Mouse (Mus musculus): ENCODE data around the gene Rpgrip1l. TPM values are rescaled to one million over a fixed set of nuclear protein-coding genes. Genes with fewer than 3 reads are reported as not detected.

The Rpgrip1l gene
- 10 to 100 TPM; 23.2 to 29.2 TPM for total RNA-seq (2021)
- long read RNA-seq, experiment 1, partial matches to known transcripts: 3 of 4 reads
- long read RNA-seq, experiment 1, other reads (novel, unspliced or antisense): 1 of 4 reads
- long read RNA-seq, experiment 2, partial matches to known transcripts: 1 of 3 reads
- long read RNA-seq, experiment 2, other reads (novel, unspliced or antisense): 2 of 3 reads

DNA sequence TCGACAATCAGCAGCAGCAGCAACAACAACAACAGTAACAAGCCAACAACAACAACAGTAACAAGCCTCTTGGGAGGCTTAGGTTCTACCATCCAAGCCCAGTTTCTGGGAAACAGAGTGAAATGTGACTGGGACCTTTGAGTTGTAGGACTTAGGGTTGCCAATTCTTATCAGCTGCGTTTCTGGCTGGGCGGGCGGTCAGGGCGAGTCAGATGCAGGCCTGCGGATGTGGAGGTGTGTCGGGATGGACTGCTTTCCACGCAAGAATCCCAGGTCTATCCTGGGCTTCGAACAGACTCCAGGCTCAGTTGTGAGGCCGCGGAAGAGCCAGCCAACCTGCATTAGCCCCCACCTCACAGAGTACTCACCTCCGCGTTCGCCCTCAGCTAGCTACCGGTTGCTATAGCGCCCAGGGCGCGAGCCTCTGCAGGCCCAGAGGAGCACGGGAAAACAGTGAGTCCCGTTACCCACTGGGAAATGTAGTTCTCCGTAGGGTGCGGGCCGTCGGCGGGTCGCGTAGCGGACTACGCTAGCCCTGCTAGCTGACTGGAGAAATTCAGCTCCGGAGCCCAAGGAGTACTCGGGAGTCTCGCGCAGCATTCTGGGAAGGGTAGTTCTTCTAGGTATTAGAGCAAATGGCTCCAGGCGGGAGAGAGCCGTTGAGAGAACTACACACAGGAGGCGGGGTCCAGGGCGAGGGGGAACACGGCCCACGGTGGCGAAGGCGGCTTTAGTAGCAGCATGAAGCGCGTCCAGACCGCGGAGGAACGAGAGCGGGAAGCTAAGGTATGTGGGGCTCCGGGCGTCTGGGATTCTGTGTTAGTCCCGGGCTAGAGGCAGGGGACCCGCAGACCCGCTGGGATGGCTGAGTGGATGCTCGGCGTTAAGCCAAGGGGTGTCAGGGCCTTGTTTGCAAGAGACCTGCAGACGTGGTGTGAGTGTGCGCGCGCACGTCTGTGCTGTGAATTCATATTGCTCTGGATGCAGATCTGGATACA is at the start of gene Rpgrip1l, which contains the start of gene Fto:
TSS of gene Rpgrip1l (minus strand) at position 428 of the 998 bp plus-strand sequence.
TSS of gene Fto (plus strand) at position 691 of the 998 bp plus-strand sequence.
- peak; percentile 97 to 99 for DNase-seq (ENCODE audit: low spot score in 2 of 2)

DNA sequence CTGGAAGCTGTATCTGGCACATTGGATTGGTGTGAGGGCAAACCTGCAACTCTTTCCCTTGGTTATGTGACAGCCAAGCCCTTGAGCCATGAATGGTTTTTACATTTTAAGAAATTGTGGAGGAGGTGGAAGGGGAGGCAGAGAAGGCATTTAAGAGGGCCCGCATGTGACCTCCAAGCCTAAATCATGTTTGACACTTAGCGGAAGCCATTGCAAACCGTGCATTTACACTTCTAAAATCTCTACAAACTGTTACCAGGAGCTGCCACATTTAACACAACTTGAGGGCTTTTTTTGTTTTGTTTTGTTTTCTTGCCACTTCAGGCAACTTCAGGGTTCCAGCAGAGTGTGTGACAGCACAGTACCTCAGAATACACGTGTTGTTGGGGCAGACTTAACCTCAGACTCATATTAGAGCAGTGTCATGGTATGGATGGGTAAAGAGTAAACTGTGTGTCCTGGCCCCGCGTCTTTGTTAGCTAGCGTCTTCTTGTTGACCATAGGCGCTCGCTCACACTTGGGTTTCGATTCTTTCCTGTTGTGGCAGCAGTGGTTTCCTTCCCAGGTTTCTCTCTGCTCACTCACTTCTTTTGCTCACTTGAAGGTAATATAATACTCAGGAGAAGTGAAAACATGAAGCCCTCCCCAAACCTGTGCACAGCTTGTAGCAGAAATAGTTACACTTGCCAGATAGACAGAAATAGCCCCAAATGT is 47.7 kb upstream of the Rpgrip1l start:
- no peak for DNase-seq (ENCODE audit: low spot score in 2 of 2)

DNA sequence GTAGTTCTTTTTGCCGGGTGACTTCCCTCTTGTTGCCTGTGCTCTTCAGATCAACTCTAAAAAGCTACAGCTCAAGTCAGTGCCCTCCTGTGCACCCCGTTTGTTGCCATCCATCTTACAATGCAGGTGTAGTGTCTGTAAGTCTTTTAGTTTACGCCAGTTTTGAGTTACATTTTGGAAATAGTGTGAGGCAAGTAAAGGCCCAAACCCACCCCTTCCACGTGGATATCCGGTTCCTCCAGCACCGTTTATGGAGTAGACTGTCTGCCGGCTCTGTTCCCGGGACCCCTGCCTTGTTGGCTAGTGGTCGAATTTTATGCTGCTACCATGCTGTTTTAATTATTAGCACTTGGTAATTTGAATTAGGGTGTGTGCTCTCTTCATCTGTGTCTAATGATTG is 46.4 kb upstream of the Rpgrip1l start:
- no peak for DNase-seq (ENCODE audit: low spot score in 2 of 2)

DNA sequence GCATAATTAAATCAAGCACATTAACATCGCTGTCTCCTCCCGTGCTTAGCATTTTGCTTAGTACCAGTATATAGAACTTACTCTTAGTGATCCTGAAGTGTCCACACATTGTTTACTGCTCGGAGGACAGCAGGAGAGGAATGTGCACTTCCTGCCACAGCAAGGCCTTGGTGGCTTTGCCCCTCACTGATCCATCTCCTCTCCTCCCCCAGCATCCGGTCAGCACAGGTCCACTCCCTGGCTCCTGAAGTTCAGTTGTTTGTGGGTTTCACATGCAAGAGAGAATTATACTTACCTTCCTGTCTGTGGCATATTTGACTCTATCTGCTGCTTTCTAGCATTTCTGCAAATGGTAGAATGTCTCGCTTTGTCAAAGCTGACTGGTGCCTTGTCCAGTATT is 45.0 kb upstream of the Rpgrip1l start:
- DNase-seq (ENCODE audit: low spot score in 2 of 2): no peak

DNA sequence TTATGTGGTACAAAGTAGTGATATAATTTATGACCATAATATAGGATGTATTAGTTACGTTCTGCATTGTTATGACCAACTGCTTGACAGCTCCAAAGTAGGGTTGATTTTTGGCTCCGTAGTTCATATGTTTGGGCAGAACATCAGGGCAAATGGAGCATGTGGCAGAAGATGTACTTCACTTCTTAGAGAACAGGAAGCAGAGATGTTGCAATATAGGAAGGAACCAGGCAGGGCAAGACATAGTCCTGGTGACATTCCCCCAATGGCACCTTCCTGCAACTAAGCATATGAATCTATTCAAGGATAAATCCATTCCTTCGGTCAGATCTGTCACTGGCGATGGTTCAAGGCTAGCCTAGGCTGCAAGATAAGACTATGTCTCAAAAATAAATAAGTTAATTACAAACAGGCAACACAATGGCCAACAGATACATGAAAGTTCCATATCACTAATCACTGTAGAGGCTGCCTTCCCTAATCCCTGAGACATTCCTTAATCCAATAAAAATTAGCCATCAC is 44.5 kb upstream of the Rpgrip1l start:
- no peak for DNase-seq (ENCODE audit: low spot score in 2 of 2)

DNA sequence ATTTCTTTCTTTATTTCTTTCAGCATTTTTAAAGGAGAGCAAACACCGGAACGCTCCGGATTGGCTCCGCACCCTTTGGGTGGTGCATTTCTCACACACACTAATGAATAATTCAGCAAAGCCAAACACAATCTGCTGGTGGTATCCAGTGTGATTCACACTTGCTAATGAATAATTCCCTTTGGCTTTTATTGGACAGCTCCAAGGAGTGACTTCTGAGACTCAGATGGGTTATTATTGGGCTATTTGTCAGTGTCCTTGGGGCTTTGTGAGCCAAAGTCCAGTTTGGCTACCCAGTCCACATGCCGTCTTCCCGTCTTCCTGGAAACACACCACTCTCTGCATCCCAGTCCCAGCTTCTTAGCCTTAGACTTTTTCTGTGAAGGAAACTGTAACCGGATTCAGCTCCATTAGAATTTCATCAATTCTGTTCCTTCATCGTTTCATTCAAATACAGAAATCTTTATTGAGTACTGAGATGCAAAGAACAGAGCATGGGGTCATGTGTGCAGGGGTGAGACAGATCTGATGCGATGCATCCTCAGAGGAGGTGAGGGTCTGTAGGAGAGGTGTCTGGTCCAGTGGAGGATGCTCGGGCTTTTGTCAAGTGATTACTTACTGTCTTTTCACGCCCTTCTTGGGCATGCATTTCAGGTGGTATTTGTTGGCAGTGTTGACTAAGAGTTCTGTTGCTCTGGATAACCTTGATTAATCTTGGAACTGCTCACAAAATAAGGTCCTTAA is 43.1 kb upstream of the Rpgrip1l start:
- no peak for DNase-seq (ENCODE audit: low spot score in 2 of 2)

DNA sequence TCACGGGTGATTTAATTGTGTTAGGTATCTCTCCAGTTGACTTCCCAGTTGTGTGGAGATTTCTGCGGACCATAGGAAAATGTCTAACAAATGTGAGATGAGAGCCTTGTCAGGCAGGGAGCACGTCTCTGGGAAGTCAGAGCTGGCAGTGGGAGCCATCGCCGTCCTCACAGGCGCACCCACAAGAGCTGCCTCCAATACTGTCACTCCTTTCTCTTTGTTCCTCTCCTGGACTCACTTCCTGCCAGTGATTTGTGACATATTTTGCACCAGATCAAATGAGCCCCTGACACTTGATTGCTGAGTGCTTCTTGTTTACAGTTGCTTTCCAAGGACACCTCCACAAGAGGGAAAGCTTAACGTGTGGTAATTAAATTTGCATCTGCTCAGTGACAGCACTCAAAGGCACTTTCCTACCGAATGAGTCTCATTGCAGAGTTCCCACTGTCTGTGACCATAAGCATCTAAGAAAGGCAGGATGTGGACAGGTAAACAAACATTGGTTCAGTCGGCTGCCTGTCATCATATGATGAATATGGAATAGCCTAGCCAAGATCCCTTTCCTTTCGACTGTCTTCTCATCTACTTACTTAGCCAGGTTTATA is 42.3 kb upstream of the Rpgrip1l start:
- no peak for DNase-seq (ENCODE audit: low spot score in 2 of 2)

DNA sequence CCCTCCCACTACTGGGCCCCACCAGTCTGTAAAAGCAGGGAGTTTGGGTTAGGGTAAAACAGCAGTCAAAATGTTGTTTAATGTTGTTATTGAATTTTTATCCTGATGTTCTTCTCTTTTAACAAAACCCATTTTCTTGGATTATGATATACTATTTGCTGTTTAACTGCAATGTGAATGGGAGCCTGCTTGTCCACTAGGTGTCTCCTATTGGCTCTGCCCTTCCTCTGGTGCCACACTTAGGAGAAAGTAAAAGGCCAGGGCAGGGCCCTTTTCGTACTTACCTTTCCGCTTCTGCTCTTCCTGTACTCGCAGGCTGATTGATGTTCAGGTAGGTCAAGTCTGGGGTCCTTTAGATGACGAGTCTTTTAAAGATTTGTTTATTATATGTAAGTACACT is 40.8 kb upstream of the Rpgrip1l start:
- DNase-seq (ENCODE audit: low spot score in 2 of 2): no peak

DNA sequence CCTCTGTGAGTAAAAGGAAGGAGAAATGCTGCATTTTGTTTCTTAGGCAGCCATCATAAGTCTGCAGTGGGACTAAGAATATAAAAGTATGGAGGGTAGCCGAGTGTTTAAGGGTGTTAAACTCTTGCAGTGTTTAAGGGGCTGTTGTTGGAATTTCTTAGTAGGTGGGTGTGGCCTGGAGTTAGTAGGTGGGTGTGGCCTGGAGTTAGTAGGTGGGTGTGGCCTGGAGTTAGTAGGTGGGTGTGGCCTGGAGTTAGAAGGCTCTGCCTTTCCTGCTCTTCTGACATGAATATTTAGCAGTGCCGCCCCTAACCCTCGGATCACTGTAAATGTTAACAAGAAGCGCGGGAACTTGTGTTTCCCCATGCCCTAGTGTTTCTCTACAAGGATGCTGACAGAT is 40.0 kb upstream of the Rpgrip1l start:
- DNase-seq (ENCODE audit: low spot score in 2 of 2): no peak

DNA sequence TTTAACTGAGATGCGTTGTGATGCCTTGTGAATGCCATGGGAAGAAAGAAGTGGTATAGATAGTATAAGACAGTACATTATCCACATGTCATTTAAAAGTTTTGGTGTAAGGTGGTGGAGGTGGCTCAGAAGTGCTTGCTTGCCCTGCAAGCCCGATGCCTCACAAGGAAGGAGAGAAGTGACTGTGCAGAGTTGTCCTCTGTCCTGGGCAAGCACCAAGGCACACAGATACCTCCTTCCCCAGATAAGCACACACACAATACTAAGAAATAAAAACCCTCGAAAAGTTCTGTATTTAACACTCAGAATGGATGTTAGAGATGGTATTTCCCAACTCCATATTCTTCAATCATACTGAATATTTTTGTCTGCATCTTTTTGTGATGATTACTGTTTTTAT is 39.5 kb upstream of the Rpgrip1l start:
- no peak for DNase-seq (ENCODE audit: low spot score in 2 of 2)

DNA sequence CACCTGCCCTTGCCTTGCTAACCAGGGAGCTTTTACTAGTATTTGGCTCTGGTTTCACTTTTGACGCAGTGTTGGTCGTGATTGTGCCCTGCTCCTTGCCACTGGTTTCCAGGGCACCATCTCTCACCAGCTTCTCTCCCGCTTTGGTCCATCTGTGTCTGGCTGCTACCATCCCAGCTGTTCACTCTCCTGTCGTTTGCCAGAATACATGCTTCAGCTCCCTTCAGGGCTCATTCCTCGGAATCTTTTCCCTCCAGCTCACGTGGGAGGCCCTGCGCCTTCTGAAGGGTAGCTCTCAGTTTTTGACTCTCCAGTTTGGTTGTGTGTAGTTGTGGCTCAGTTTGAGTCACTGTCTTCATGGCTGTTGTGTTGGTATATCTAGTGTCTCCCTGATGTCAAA is 37.6 kb upstream of the Rpgrip1l start:
- peak; percentile 37 to 65 for DNase-seq (ENCODE audit: low spot score in 2 of 2)

DNA sequence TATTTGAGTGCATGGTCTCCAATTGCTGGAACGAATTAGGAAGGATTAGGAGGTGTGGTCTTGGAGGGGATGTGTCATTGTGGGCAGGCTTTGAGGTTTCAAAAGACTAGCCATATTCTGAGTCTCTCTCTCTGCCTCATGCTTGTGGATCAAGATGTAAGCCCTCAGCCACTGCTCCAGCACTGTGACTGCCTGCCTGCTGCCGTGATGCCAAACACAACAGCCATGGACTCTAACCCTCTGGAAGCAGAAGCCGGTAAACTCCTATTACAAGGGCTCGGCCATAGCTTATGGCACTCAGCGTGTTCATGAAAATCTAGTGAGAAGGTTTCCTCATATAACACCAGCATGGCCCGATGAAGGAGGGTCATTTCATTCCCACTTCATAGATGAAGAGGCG is 36.8 kb upstream of the Rpgrip1l start:
- DNase-seq (ENCODE audit: low spot score in 2 of 2): no peak

DNA sequence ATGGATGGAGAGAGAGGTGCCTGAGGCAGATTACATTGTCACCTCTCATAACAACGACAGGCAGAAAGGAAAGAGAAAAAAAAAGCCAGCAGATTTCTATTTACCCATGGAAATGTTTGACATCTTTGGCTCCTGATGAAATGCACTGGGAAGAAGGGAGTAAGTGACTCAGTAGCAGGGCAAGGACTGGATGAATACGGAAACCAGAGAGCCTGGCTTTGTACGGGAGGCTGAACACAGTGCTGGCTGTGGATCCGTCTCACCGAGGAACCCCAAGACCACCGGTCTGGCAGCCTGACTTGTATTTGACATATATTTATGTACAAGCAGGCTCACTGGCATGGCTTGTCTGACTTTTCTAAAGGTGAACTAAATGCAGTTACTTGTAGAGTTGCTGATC is 34.5 kb upstream of the Rpgrip1l start:
- no peak for DNase-seq (ENCODE audit: low spot score in 2 of 2)

DNA sequence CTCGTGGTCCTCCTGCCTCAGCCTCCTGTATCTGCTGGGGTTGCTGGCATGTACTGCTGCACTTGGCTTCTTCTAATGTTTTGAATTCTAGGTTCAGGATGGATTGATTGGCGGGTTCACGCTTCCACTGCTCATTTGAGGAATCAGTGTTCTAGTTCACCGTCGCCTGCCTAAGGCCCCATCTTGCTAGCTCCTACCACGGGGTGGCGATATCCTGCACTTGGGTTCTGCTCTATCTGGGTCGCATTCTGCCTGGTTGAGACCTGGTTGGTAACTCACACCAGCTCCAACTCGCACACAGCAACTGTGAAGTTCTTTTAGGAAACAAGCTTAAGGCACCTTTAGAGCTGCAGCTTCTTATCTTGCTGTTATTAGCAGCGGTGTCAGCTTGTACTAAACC is 34.1 kb upstream of the Rpgrip1l start:
- no peak for DNase-seq (ENCODE audit: low spot score in 2 of 2)

DNA sequence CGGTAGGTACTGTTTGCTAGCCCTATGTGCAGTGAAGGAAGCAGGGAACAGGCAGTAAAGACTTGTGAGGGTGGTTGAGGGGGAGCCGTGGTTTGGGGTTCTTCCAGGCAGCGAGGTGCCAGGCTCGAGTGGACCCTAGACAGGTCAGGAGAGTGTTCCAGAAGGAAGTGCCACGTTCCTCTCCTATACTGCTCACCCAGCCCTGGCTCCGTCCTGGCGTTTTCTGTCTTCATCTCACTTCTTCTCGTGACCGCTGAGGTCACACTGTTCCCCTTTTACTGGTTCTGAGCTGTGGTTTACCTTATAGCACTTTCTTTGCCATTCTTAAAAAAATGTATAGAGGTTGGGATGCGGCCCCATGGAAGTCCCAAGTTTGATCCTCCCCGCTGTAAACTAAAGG is 31.6 kb upstream of the Rpgrip1l start:
- DNase-seq (ENCODE audit: low spot score in 2 of 2): no peak

DNA sequence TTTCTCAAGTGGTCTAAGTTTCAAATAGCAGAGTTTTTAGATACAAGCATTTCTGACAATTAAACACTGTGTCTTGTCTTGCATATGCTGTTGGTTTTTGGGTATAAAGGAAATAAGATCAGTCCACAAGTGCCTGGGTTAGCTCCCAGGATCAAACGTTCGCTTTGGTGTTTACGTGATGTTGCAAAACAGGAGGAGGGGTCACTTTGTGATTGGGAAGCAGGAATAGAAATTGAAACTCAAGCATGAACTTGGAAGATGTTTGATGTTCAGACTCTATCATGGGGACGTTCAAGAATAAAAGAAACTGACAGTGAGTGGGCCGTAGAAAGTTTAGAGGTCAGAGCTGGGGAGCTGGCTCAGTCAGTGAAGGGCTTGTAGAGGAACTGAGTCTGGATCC is 29.7 kb upstream of the Rpgrip1l start:
- no peak for DNase-seq (ENCODE audit: low spot score in 2 of 2)

DNA sequence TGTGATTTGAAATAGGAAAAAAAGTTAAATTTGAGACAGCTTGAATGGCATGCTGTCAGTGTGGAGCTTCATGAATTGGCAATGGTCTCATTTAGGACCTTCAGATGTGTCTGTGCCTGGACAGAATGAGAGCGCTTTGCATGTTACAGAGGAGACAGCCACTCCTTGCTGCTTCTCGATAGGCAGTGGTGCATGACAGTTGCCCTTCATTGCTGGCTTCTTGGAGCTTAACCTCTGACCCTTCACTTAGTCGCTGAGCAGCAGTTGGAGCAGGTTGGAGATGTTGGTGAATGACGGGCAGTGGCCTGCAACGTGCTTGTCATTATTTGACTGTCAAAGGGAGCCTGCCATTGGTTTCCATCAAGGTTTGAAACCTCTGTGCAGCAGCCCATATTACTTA is 29.1 kb upstream of the Rpgrip1l start:
- DNase-seq (ENCODE audit: low spot score in 2 of 2): no peak

DNA sequence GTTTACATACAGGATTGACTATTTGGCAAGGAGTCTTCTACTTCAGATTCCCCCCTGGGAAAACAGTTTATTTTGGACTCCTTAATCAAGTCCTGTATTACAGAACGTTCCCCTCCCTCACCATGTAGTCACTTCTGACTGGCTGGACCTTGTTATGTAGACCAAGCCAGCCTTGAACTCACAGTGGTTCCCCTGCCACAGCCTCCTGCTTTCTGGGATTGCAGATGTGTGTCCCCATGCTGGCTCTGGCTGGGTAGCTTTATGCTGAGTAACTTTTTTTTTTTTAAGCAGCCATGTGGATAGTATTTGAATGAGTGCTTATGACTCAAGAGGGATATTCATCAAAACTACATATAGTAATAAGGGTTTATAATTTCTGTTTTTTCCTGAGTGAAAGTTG is 27.7 kb upstream of the Rpgrip1l start:
- DNase-seq (ENCODE audit: low spot score in 2 of 2): no peak

DNA sequence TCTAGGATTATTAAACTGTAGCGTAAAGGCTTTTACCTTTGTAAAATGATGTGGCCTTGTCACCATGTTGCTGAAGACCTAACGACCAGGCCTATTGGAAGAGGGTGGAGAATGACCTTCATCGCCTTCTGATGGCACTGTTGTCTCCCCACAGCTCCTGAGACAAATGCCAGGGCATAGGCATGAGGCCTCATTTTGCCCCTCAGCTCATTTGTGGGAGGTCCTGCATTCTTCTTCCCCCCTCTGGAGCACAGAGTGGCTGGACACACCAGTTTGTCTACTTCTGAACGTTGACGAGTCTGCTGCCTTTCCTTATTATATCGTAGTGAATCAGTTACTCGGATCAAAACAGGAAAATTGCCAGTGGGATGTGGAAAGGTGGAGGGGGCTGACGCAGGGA is 26.6 kb upstream of the Rpgrip1l start:
- DNase-seq (ENCODE audit: low spot score in 2 of 2): no peak

DNA sequence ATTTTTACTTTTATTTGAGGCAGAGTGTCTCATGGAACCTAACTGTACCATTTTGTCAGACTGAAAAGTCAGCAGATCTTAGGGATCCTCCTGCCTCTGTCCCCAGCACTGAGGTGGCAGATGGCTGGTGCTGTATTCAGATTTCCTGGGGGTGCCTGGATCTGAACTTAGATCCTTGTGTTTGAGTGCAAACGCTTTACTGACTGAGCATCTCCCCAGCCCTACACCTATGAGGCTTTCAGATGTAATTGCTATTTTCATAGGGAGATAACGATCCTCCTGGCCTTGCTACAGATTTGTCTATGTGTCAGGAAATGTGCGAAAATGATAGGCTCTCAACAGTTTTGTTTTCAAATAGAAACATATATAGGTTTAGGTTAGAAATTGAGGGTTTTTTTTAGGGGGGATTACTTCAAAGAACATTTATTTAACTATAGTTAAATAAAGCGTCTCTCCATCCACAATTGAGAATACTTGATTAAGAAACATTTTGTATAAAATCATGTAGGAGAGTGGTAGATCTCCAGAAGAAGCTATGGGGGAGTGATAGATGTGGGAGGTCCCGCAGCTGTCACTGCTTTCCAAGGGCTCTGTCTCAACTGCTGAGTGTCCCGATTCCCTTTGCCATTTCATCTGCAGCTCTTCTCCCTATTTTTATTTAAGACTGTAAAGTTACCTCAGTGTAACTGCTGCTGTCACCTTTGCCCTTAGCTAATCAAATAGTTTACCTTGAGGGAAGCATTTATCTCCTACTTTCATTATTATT is 25.5 kb upstream of the Rpgrip1l start:
- DNase-seq (ENCODE audit: low spot score in 2 of 2): peak; percentile 57 to 60

All from left cerebral cortex, adult 18-20 months (tissue).